Mouse (Mus musculus): ENCODE data around the gene Ooep. TPM values are rescaled to one million over a fixed set of nuclear protein-coding genes. Genes with fewer than 3 reads are reported as not detected.
"Not testable (repeated sequence)": the region's sequence is repeated elsewhere in the genome, so short reads cannot be mapped to it uniquely, and the experiment has no call there.

The Ooep gene
- polyA plus RNA-seq, 1 experiment from 2014 or later = 0.47 TPM

DNA sequence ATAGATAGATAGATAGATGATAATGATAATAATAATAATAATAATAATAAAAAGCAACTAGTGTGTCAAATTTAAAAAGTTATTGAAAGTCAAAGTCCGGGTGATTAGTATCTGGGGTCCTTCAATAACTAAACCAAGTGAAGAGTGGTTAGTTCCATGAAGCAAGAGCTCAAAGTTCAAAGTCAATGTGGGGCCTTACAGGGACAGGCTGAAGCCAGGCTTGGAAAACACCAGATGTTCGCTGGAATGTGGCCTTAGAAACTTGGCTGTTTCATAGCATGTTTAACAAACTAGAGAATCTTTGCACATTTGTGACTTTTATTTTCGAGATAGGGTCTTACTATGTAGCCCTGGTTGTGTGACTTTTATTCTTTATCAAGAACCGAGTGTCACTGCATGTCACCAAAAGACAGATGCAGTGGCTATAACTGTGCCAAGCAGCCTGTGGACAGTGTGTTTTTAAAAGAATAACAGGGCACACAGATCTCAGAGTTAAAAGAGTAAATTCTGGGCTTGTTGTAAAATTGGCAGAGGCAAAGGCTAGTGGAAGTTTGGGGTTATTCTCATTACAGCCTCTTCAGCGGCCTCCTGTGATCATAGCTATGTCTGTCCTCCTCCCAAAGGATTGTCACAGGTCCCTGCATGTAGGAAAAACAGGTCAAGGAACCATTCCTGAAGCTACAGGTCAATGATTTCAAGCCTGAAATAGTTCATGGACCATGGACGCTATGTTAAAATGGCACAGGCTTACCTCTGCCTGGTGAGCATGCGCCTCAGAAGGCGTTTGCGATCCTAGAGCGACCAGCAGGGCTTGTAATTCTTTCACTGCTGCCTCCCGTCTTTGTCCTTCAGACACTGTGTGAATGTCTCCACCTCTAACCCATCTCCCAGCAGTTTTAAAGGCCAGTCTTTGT lies 23.6 kb downstream of the Ooep start:
- H3K4me3 ChIP-seq (ENCODE audit: low read depth, low read length) = no peak overlapping the region
- H3K4me2 ChIP-seq (replicated peaks; ENCODE audit: low read depth) = no peak overlapping the region
- TF ChIP-seq CTCF (IDR thresholded peaks at IDR 0.05; ENCODE audit: low read depth) = no peak
- no peaks in the 10 kb centered on the region for H3K4me1 ChIP-seq (replicated peaks; ENCODE audit: control insufficient read depth, insufficient read depth, low read length)
- no peaks in the 10 kb centered on the region for H3K27me3 ChIP-seq (replicated peaks; ENCODE audit: control insufficient read depth, insufficient read depth, low read length)
- peak overlapping the region; percentile 51 for H3K27ac ChIP-seq (ENCODE audit: low read depth, low read length)
- peak; percentile 81 for ATAC-seq
- H3K36me3 ChIP-seq (ENCODE audit: control insufficient read depth, insufficient read depth) = no peaks in the 10 kb centered on the region
- no peak overlapping the region for H3K9ac ChIP-seq (ENCODE audit: low read depth, low read length)
- no peaks in the 10 kb centered on the region for H3K9me3 ChIP-seq (ENCODE audit: control insufficient read depth)
- 62% methylated on average over 11 of the region's 11 CpGs for WGBS

DNA sequence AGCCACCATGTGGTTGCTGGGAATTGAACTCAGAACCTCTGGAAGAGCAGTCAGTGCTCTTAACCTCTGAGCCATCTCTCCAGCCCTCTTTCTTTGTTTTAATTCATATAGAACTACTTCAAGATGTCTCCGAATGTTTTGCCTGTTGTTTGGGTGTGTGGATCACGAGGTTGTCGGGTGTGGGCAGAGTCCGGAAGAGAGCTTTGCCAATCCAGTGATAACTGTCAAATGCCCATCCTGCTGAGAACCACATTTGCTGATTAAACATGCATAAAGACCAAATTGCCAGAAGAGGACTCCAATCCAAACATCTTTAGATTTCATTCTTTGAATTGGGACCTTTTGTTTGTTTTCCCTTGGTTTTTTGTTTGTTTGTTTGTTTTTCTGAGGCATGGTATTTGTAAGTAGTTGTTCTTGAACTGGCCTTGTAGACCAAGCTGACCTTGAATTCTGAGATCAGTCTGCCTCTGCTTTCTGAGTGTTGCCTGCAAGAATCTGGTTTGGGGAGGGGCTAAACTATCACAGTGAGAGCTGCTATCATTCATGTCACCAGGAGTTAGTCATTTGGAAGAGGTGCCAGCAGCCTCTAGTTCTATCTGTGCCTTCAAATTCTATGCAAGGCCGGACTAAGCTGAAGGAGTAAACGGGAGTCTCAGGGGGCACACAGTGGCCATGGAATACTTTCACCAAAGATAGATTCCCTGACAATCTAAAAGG lies 26.9 kb downstream of the Ooep start:
- H3K4me3 ChIP-seq (ENCODE audit: low read depth, low read length) = no peak overlapping the region
- H3K4me2 ChIP-seq (replicated peaks; ENCODE audit: low read depth) = no peak overlapping the region
- no peak overlapping the region for H3K9ac ChIP-seq (ENCODE audit: low read depth, low read length)
- 81% methylated on average over 6 of the region's 6 CpGs for WGBS
- H3K9me3 ChIP-seq (ENCODE audit: control insufficient read depth) = no peaks in the 10 kb centered on the region
- H3K36me3 ChIP-seq (ENCODE audit: control insufficient read depth, insufficient read depth) = no peaks in the 10 kb centered on the region
- H3K27me3 ChIP-seq (replicated peaks; ENCODE audit: control insufficient read depth, insufficient read depth, low read length) = no peaks in the 10 kb centered on the region
- no peak overlapping the region for H3K27ac ChIP-seq (ENCODE audit: low read depth, low read length)
- TF ChIP-seq CTCF (IDR thresholded peaks at IDR 0.05; ENCODE audit: low read depth) = no peak
- H3K4me1 ChIP-seq (replicated peaks; ENCODE audit: control insufficient read depth, insufficient read depth, low read length) = no peaks in the 10 kb centered on the region
- ATAC-seq = no peak

- not testable (repeated sequence) for H3K27me3 ChIP-seq (replicated peaks; ENCODE audit: control insufficient read depth, insufficient read depth, low read length); H3K4me1 ChIP-seq (replicated peaks; ENCODE audit: control insufficient read depth, insufficient read depth, low read length); H3K4me2 ChIP-seq (replicated peaks; ENCODE audit: low read depth); H3K9me3 ChIP-seq (ENCODE audit: control insufficient read depth); H3K27ac ChIP-seq (ENCODE audit: low read depth, low read length); H3K9ac ChIP-seq (ENCODE audit: low read depth, low read length); ATAC-seq; H3K4me3 ChIP-seq (ENCODE audit: low read depth, low read length); H3K36me3 ChIP-seq (ENCODE audit: control insufficient read depth, insufficient read depth)
These were observed 28.5 kb downstream of the Ooep start for GRCm38 (mm10) chr9:78350007-78350406.

GRCm38 (mm10) chr9:78349141-78349540 lies 29.4 kb downstream of the Ooep start:
- H3K4me3 ChIP-seq (ENCODE audit: low read depth, low read length); H3K36me3 ChIP-seq (ENCODE audit: control insufficient read depth, insufficient read depth); H3K9ac ChIP-seq (ENCODE audit: low read depth, low read length); H3K4me2 ChIP-seq (replicated peaks; ENCODE audit: low read depth); H3K4me1 ChIP-seq (replicated peaks; ENCODE audit: control insufficient read depth, insufficient read depth, low read length); ATAC-seq; H3K9me3 ChIP-seq (ENCODE audit: control insufficient read depth); H3K27me3 ChIP-seq (replicated peaks; ENCODE audit: control insufficient read depth, insufficient read depth, low read length): not testable (repeated sequence)
- H3K27ac ChIP-seq (ENCODE audit: low read depth, low read length) = peak overlapping the region; percentile 75; the same call in 1 of the 2 replicates
- 77% methylated on average over 3 of the region's 3 CpGs for WGBS

DNA sequence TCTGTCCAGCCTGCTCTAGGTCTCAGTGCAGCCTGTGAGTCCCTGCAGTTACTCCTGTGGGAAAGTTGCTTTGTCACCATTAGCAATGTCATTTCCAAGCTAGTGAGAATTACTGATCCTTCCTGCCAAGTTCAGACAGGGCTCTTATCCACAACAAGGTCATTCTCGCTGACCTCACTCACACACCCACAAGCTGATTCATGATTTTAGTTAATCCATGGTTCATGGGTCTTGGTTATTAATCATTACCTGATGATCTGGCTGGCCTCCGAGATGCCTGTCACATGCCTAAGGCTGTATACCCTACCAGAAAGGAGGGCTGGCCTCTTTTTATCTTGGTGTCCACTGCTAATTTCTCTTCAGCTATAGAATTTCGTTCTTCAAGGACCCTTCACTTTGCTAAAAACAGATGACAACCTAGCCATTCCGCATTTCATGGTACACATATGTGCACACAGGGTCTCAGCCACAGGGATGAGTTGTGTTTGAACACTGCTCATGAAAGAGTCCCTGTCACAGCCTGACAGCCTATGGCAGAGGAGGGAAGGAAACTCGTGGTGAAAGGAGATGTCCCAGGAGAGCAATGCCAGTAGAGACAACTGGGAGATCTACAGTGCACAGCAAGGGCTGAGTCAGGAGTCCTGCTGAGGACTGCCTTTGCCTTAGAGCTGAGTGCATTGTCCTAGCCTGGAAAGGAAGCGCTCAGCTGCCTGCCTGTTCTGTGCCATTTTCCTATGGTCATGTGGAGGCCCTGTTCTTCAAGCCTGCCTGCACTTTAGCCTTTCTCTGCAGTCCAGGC lies 30.1 kb downstream of the Ooep start:
- peak; percentile 85 for ATAC-seq
- not testable (repeated sequence) for H3K27me3 ChIP-seq (replicated peaks; ENCODE audit: control insufficient read depth, insufficient read depth, low read length); H3K9me3 ChIP-seq (ENCODE audit: control insufficient read depth); H3K4me1 ChIP-seq (replicated peaks; ENCODE audit: control insufficient read depth, insufficient read depth, low read length); H3K9ac ChIP-seq (ENCODE audit: low read depth, low read length); H3K4me3 ChIP-seq (ENCODE audit: low read depth, low read length); H3K36me3 ChIP-seq (ENCODE audit: control insufficient read depth, insufficient read depth); H3K4me2 ChIP-seq (replicated peaks; ENCODE audit: low read depth)
- 46% methylated on average over 6 of the region's 6 CpGs for WGBS
- H3K27ac ChIP-seq (ENCODE audit: low read depth, low read length) = peak overlapping the region; percentile 75

DNA sequence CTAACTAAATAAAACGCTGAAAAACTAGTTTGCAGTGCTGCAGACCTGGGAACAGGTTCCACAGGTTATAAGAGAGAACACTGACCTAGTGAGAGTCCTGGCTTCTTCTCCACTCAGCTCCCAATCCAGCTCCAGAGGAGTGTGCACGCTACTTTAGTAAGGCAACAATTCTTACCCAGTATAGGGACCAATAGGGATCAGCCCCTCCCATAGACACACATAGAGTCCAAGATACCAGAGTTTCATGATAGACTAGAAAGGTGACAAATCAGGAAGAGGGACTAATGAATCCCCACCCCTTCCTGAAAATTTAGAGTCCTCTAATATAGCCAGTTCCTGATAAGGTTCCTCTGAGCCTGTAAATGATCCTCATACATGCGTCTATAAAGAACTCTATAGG lies 31.5 kb downstream of the Ooep start:
- Histone ChIP-seq H3K4me2 (replicated peaks; ENCODE audit: low read depth) (peak overlapping the region; percentile 27; the same call in 1 of the 2 replicates), H3K27me3 (replicated peaks; ENCODE audit: control insufficient read depth, insufficient read depth, low read length) (no peaks in the 10 kb centered on the region), H3K9ac (ENCODE audit: low read depth, low read length) (no peak overlapping the region), H3K36me3 (ENCODE audit: control insufficient read depth, insufficient read depth) (no peaks in the 10 kb centered on the region), H3K4me1 (replicated peaks; ENCODE audit: control insufficient read depth, insufficient read depth, low read length) (no peaks in the 10 kb centered on the region), H3K27ac (ENCODE audit: low read depth, low read length) (no peak overlapping the region), H3K9me3 (ENCODE audit: control insufficient read depth) (no peaks in the 10 kb centered on the region), H3K4me3 (ENCODE audit: low read depth, low read length) (no peak overlapping the region)
- TF ChIP-seq CTCF (IDR thresholded peaks at IDR 0.05; ENCODE audit: low read depth) = no peak
- 39% methylated on average over 3 of the region's 3 CpGs for WGBS
- peak; percentile 52 for ATAC-seq

DNA sequence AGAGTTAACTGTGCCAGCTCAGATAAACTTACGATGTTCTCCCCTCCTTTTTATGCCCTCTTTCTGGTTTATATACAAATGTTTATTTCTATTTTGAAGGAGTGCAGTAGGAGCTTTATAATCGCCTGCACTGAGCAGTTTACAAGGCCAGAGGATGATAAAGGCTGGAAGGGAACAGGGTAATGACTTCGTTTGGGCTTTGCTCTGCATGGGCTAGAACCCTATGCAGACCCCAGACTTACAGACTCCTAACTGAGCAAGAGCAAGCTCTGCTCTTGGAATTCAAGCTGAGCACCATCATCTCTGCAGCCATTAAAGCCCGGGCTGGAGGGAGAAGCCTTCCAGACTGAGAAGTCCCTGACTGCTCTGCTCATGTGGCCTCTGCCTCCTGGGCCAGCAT lies 33.3 kb downstream of the Ooep start:
- H3K27me3 ChIP-seq (replicated peaks; ENCODE audit: control insufficient read depth, insufficient read depth, low read length); H3K4me1 ChIP-seq (replicated peaks; ENCODE audit: control insufficient read depth, insufficient read depth, low read length); ATAC-seq; H3K36me3 ChIP-seq (ENCODE audit: control insufficient read depth, insufficient read depth); H3K27ac ChIP-seq (ENCODE audit: low read depth, low read length); H3K9me3 ChIP-seq (ENCODE audit: control insufficient read depth); H3K4me2 ChIP-seq (replicated peaks; ENCODE audit: low read depth); H3K4me3 ChIP-seq (ENCODE audit: low read depth, low read length); H3K9ac ChIP-seq (ENCODE audit: low read depth, low read length): not testable (repeated sequence)
- 50% methylated on average over 3 of the region's 4 CpGs for WGBS

GRCm38 (mm10) chr9:78343055-78343454 lies 35.5 kb downstream of the Ooep start:
- H3K9ac ChIP-seq (ENCODE audit: low read depth, low read length); H3K9me3 ChIP-seq (ENCODE audit: control insufficient read depth); H3K36me3 ChIP-seq (ENCODE audit: control insufficient read depth, insufficient read depth); H3K4me2 ChIP-seq (replicated peaks; ENCODE audit: low read depth); H3K27me3 ChIP-seq (replicated peaks; ENCODE audit: control insufficient read depth, insufficient read depth, low read length); H3K4me1 ChIP-seq (replicated peaks; ENCODE audit: control insufficient read depth, insufficient read depth, low read length); ATAC-seq; H3K27ac ChIP-seq (ENCODE audit: low read depth, low read length); H3K4me3 ChIP-seq (ENCODE audit: low read depth, low read length): not testable (repeated sequence)
- WGBS = 85% methylated on average over 9 of the region's 9 CpGs

Measured in intestine, postnatal 0 days (tissue).